In the genomic region with DNA sequence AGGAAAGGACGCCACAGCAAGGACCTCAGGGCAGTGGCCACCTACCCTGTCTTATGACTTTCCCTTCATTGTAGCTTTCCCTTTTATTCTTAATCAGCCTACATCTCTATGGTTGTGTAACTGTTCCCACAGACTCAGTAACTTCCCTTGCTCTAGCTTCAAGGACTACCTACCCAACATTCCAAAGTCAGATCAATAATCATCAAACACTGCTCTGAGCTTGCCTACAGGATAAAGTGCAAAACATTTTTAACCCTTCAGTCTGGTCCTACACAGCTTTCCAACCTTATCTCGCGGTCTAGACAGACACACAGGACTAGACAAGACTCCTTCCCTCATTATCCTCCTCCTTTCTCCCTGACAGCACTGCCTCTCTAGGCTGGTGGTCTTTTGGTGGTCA, we compare ENCODE assay signal across 8 mouse cellular contexts. TPM values are rescaled to one million over a fixed set of nuclear protein-coding genes. Genes with fewer than 3 reads are reported as not detected.
DNase-seq lines count a peak whose midpoint lies in the region; ATAC-seq and TF ChIP-seq lines count a peak whose summit lies in the region.

No protein-coding gene starts in this region.

- no peak for TF ChIP-seq EP300 in heart, adult 2 months (IDR thresholded peaks at IDR 0.05; ENCODE audit: insufficient read depth, low read depth, low read length)
- no peak for TF ChIP-seq EP300 in ES-Bruce4 (IDR thresholded peaks at IDR 0.05; ENCODE audit: insufficient read depth, low read depth, low read length)
- no peak for TF ChIP-seq EP300 in liver, postnatal 0 days (IDR thresholded peaks at IDR 0.05; ENCODE audit: low read depth)

- H3K4me3 ChIP-seq in heart, adult 2 months = peak overlapping the region; percentile 98
- peak overlapping the region; percentile 67 for H3K4me3 ChIP-seq in ES-Bruce4 (ENCODE audit: low read depth, low read length)
- peak overlapping the region; percentile 88 for H3K4me3 ChIP-seq in forebrain, embryonic 14.5 days (ENCODE audit: low read depth, low read length)
- peak overlapping the region; percentile 80 for H3K4me3 ChIP-seq in liver, postnatal 0 days (ENCODE audit: low read depth, low read length)

- DNase-seq in heart, adult 2 months = no peak
- no peak for DNase-seq in heart, adult 18-20 months
- DNase-seq in forebrain, embryonic 14.5 days (ENCODE audit: low spot score) = no peak
- peak; percentile 42 for DNase-seq in liver, postnatal 0 days
- DNase-seq in right cerebral cortex, postnatal 14 days = no peak
- DNase-seq in T-cell, adult 2 months (ENCODE audit: low spot score) = no peak
- no peak for DNase-seq in layer of hippocampus, postnatal 10 days (ENCODE audit: low spot score in 2 of 2)

- H3K27ac ChIP-seq in heart, adult 2 months = peak overlapping the region; percentile 45
- peak overlapping the region; percentile 54 for H3K27ac ChIP-seq in ES-Bruce4 (ENCODE audit: insufficient read depth, low read length)
- no peak overlapping the region for H3K27ac ChIP-seq in forebrain, embryonic 14.5 days (ENCODE audit: low read depth, low read length)
- peak overlapping the region; percentile 99 for H3K27ac ChIP-seq in liver, postnatal 0 days (ENCODE audit: low read depth)

- peak overlapping the region; percentile 76 for H3K4me2 ChIP-seq in forebrain, embryonic 14.5 days (ENCODE audit: low read length)
- peak overlapping the region; percentile 92 for H3K4me2 ChIP-seq in liver, postnatal 0 days (ENCODE audit: low read depth, low read length)

- ATAC-seq in forebrain, embryonic 14.5 days = no peak
- ATAC-seq in liver, postnatal 0 days = peak; percentile 26

- peak overlapping the region; percentile 41 for H3K9ac ChIP-seq in heart, adult 2 months (ENCODE audit: low read depth, low read length)
- H3K9ac ChIP-seq in ES-Bruce4 (ENCODE audit: low read depth, poor library complexity, severe bottlenecking) = peak overlapping the region; percentile 92
- H3K9ac ChIP-seq in forebrain, embryonic 14.5 days (ENCODE audit: low read length) = peak overlapping the region; percentile 68
- H3K9ac ChIP-seq in liver, postnatal 0 days (replicated peaks) = peak overlapping the region; percentile 99

- no peak for TF ChIP-seq POLR2A in heart, adult 2 months (IDR thresholded peaks at IDR 0.05; ENCODE audit: insufficient read depth, low read depth, low read length)
- TF ChIP-seq POLR2A in ES-Bruce4 (IDR thresholded peaks at IDR 0.05; ENCODE audit: insufficient read depth, low read length) = no peak

- TF ChIP-seq CTCF in heart, adult 2 months (IDR thresholded peaks at IDR 0.05) = no peak
- no peak for TF ChIP-seq CTCF in ES-Bruce4 (IDR thresholded peaks at IDR 0.05; ENCODE audit: low read depth, low read length)
- TF ChIP-seq CTCF in liver, postnatal 0 days (IDR thresholded peaks at IDR 0.05; ENCODE audit: low read depth) = no peak

- no peaks in the 10 kb centered on the region for H3K79me2 ChIP-seq in heart, adult 2 months (replicated peaks; ENCODE audit: control insufficient read depth, insufficient read depth, low read length)

- WGBS in heart, adult 2 months = 2% methylated on average over 3 of the region's 3 CpGs
- WGBS in forebrain, embryonic 14.5 days = 0% methylated on average over 3 of the region's 3 CpGs
- 2% methylated on average over 3 of the region's 3 CpGs for WGBS in liver, postnatal 0 days (ENCODE audit: insufficient replicate concordance)

- no peaks in the 10 kb centered on the region for H3K27me3 ChIP-seq in heart, adult 2 months (ENCODE audit: control insufficient read depth, insufficient read depth, low read length)
- H3K27me3 ChIP-seq in ES-Bruce4 (ENCODE audit: control insufficient read depth, insufficient read depth, low read length, poor library complexity, severe bottlenecking) = no peaks in the 10 kb centered on the region
- no peaks in the 10 kb centered on the region for H3K27me3 ChIP-seq in forebrain, embryonic 14.5 days (replicated peaks; ENCODE audit: control insufficient read depth, insufficient read depth, low read length)
- no peaks in the 10 kb centered on the region for H3K27me3 ChIP-seq in liver, postnatal 0 days (ENCODE audit: insufficient read depth, low read length)

- H3K4me1 ChIP-seq in heart, adult 2 months (ENCODE audit: control insufficient read depth, insufficient read depth, low read length) = peaks cover 3% of the 10 kb centered on the region
- H3K4me1 ChIP-seq in ES-Bruce4 (ENCODE audit: control insufficient read depth, insufficient read depth, low read length) = peaks cover 4% of the 10 kb centered on the region
- H3K4me1 ChIP-seq in forebrain, embryonic 14.5 days (ENCODE audit: control insufficient read depth, insufficient read depth, low read length) = peaks cover 4% of the 10 kb centered on the region; the same call in 1 of the 2 replicates
- peaks cover 17% of the 10 kb centered on the region for H3K4me1 ChIP-seq in liver, postnatal 0 days (ENCODE audit: insufficient read depth)

- intact Hi-C loops in heart, adult 2 months (cut with DNase I) = loop anchor here (2.0 kb wide), 1 partner anchor 68 kb away; no protein-coding TSS in a partner anchor

- peaks cover 7% of the 10 kb centered on the region for H3K36me3 ChIP-seq in heart, adult 2 months (ENCODE audit: control insufficient read depth, insufficient read depth, low read length)
- H3K36me3 ChIP-seq in ES-Bruce4 (ENCODE audit: control insufficient read depth, insufficient read depth, low read length, poor library complexity, severe bottlenecking) = no peaks in the 10 kb centered on the region
- no peaks in the 10 kb centered on the region for H3K36me3 ChIP-seq in forebrain, embryonic 14.5 days (ENCODE audit: control insufficient read depth, insufficient read depth, low read length)
- H3K36me3 ChIP-seq in liver, postnatal 0 days (replicated peaks; ENCODE audit: insufficient read depth, low read length) = no peaks in the 10 kb centered on the region

- no peaks in the 10 kb centered on the region for H3K9me3 ChIP-seq in ES-Bruce4 (replicated peaks; ENCODE audit: control insufficient read depth, insufficient read depth, low read length, poor library complexity, severe bottlenecking)
- no peaks in the 10 kb centered on the region for H3K9me3 ChIP-seq in forebrain, embryonic 14.5 days (replicated peaks; ENCODE audit: control insufficient read depth, low read length)
- no peaks in the 10 kb centered on the region for H3K9me3 ChIP-seq in liver, postnatal 0 days (ENCODE audit: low read length)

RNA-seq across cellular contexts. Expression of a gene that starts 0.7 kb away (rescaled TPM):
- total RNA-seq in heart, adult 2 months (2021) = 10 to 100 TPM; 61.4 to 74.8 TPM
- polyA plus RNA-seq in heart, adult 2 months (2012; rRNA removed) = 20.9 and 47.6 TPM in 2 replicates
- 10 to 100 TPM; 59.8 to 66.2 TPM for total RNA-seq in heart, adult 18-20 months (2021)
- 73.6 and 83.2 TPM in 2 replicates for polyA plus RNA-seq in ES-Bruce4 (2011; ENCODE audit: insufficient read depth, insufficient read length, low read depth, missing spikeins)
- polyA plus RNA-seq in forebrain, embryonic 14.5 days (2014; fragmentation: Nextera tagmentation; extraction: Ambion mirVana) = 23.4 TPM in 2 replicates
- polyA plus RNA-seq in liver, postnatal 0 days (2015; fragmentation: Nextera tagmentation; extraction: Ambion mirVana) = 57.6 and 59.0 TPM in 2 replicates
- 10 to 100 TPM; 46.8 to 50.0 TPM for total RNA-seq in layer of hippocampus, postnatal 10 days (2021)

Comparison
In these comparisons a context has a peak if more than half of its experiments do, and no peak if none do; other contexts are left out.
1. H3K9ac ChIP-seq: peak in every context shown above with its lines; median percentile 99 in liver, postnatal 0 days; 92 in ES-Bruce4; 68 in forebrain, embryonic 14.5 days; 41 in heart, adult 2 months.